Mouse (Mus musculus): ENCODE measurements around the gene Arhgap19.

The Arhgap19 gene

DNA sequence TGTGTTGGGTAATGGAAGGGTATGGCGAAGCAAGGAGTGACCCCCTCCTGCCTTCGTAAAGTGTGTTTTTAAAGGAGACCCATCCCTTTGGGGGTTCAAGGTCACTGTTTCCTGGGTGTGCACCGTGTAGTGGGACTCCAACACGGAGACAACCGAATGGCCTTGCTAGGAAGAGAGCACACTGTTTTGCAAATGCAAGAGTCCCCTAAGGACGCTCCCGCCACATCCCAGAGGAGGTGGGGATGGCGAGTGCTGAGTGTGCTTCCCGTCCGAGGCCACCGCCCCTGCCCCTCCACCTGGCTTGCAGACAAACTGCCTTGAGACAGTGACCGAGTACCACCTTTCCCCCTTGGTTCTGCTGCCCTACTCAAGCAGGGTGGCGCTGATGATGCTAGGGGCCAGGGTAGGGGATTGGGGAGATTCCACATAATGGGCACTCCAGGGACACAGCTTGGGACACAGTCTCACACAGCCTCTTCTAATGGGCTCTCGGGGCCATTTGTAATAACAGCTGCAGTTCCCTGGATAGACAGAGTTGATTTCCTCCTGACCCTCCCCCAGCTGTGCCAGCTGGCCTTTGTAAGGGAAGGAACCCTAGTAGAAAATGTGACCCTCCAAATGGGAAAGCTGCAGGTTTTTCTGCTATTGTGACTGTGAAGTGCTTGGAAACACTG is 30.0 kb upstream of the Arhgap19 start:
- no peak for ATAC-seq (ENCODE audit: low TSS enrichment)

DNA sequence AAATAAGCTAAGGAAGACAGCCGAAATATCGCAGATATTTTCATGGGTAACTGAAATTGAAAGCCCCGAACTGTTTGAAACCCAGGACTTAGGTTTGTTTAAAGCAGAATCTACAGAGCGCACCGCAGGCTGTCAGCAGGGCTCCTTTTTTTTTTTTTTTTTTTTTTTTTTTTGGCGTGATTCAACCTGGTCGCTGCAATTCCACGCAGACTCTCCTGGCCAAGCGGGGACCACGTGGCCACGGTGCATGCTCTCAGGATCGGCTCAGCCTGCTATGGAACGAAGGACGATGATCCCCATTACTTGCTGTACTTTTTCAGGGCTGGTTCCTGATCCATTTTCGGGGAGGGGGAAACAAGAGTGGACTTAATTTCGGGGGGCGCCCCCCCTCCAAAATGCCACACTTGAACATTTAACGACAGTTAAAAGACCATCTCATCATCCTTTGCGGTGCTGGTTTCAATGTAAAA is 29.3 kb upstream of the Arhgap19 start:
- peak; percentile 39 for ATAC-seq (ENCODE audit: low TSS enrichment)

DNA sequence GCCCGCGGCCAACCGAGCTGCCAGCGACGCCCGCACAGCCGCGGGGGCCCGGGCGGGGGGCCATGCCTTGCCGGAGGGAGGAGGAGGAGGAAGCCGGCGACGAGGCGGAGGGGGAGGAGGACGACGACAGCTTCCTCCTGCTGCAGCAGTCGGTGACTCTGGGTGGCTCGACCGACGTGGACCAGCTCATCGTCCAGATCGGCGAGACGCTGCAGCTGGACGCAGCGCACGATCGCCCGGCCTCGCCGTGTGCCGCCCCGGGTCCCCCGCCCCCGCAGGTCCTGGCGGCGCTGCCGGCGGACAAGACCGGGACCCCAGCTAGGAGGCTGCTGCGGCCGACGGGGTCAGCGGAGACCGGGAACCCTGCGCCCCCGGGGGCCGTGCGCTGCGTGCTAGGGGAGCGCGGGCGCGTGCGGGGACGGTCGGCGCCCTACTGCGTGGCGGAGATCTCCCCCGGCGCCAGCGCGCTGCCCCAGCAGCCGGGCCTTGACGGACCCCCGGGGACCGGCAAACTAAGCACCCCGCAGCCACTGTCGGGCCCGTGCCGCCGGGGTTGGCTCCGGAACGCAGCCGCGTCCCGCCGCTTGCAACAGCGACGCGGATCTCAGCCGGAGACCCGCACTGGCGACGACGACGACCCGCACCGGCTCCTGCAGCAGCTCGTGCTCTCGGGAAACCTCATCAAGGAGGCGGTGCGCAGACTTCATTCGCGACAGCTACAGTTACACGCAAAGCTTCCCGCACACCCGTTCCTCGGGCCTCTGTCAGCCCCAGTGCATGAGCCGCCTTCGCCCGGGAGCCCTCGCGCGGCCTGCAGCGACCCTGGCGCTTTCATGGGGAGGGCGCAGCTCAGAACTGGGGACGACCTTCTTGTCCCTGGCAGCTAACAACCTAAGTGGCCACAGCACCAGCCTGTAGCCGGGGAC is 28.5 kb upstream of the Arhgap19 start:
- ATAC-seq (ENCODE audit: low TSS enrichment) = peak; percentile 47

DNA sequence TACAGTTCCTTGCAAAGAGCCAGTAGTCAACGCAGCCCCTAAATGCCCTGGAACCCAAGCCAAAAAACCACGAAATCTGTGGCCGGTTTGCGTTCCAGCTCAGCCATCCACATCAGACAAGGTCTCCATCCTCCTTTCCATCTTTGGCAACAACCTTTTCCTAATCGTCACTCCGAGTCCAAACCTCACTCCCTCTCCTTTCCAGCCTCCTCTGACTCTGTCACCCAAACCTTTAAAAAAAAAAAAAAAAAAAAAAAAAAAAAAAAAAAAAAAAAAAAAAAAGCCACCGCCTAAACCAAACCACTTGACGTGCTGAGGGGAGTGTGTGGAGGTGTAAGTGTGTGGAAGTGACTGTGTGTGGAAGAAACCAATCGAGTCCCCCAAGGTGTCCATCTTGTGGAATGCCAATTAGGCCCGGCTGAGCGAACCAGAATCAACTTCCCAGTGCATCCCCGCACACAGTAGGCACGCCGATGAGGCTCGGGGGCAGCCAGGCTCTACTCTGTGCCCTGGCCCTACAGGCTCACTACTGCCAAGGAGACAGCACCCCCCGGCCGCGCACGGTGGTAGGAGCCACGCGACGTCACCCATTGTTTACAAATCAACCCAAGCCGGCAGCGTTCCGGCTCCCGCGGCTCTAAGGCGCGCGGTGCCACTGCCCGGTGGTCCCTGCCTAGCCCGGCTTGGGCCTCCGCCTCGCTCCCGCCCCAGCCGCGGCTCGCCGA is 27.7 kb upstream of the Arhgap19 start, which contains the start of gene Frat1:
Frat1 (plus strand) TSS at position 590 of the 725 bp plus-strand sequence.
- peak; percentile 87 for ATAC-seq (ENCODE audit: low TSS enrichment)

DNA sequence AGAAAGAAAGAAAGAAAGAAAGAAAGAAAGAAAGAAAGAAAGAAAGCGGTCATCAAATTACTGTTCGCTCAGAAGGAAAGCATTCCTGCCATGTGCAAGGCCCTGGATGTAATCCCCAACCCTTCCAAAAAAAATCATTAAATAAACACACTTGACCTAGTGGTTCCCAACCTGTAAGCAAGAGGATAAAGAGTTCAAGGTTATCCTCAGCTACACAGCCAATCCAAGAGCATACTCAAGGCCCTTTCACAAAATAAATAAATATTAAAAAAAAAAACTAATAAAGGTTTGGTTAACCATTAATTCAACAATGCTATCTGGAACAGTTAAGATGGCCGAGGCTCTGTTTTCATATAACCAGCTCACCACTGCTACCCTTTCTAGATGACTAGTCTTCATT is 27.1 kb upstream of the Arhgap19 start:
- no peak for ATAC-seq (ENCODE audit: low TSS enrichment)

DNA sequence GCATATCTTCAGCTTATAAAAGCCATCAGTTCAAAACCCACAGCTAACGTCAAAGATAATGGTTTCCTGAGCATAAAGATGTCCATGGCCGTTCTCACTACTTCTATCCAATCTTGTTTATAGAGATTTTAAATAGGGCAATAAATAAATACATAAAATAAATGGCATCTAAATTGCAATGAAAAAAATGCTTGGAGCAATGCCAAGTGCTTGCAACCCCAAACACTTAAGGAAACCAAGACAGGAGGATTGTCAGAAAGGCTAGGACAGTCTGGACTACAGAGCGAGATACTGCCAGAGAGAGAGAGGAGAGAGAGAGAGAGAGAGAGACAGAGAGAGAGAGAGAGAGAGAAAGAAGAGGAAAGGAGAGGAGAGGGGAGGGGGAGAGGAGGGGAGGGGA is 24.7 kb upstream of the Arhgap19 start:
- no peak for ATAC-seq (ENCODE audit: low TSS enrichment)

DNA sequence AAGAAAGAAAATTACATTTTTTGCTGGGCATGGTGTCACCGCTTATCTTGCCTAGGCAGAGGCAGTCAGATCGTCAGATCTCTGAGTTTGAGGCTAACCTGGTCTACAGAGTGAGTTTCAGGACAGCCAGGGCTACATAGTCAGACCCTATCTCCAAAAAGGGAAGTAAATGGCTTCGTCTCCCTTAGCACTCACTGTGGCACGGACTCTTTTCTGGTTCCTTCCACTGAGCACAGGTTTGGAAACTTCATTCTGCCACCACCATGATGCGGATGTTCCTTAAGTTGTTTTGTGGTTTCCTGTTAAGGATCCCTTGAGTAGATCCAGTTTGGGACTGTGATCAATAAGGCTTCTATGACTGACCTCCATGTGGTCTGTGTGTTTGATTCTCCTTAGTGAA is 23.1 kb upstream of the Arhgap19 start:
- ATAC-seq (ENCODE audit: low TSS enrichment) = no peak

DNA sequence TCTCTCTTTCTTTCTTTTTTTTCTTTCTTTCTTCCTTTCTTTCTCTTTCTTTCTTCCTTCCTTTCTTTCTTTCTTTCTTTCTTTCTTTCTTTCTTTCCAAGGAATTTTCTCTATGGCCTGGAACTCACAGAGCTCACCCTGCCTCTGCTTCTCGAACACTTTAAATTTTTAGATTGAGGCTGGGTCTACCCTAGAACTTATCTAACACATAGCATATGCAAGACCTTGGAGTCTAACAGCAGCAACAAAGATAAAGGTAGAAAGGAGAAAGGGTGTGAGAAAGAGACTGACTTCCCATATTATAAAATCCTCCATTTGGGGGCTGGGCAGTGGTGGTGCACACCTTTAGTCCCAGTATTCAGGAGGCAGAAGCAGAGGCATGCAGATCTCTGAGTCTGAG is 20.7 kb upstream of the Arhgap19 start:
- ATAC-seq (ENCODE audit: low TSS enrichment) = no peak

DNA sequence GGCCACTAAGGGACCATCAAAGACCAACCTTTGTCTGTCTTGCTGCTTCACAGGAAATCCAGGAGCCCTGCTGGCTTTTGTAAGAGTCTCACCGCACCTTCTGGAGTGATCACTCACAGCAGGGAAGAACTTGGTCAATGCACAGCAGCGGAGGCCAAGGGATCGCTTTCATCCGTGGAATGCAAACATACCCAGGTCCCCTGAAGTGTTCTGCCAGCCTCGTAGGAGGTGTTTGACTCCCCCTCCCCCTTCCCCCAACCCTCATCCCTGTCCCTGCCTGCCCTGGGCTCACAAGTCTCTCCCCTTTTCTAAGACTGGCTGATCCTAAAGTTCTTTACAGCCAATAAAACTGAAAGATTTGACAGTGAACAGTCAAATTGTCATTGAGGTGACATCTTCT is 19.6 kb upstream of the Arhgap19 start:
- ATAC-seq (ENCODE audit: low TSS enrichment) = no peak

DNA sequence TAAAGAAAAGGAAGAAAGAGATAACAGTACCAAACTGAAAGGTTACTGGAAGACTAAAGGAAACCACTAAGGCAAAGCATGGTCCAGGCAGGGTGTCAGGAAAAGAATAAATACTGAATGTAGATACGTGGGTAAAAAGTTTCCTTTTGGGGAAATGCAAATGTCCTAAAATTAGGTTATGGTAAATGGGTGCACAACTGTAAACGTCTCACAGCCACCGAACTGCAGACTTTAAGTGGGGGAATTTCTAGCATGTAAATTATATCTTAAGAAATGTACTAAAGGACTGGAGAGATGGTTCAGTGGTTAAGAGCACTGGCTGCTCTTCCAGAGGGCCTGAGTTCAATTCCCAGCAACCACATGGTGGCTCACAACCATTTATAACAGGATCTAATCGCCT is 16.9 kb upstream of the Arhgap19 start:
- ATAC-seq (ENCODE audit: low TSS enrichment) = no peak

DNA sequence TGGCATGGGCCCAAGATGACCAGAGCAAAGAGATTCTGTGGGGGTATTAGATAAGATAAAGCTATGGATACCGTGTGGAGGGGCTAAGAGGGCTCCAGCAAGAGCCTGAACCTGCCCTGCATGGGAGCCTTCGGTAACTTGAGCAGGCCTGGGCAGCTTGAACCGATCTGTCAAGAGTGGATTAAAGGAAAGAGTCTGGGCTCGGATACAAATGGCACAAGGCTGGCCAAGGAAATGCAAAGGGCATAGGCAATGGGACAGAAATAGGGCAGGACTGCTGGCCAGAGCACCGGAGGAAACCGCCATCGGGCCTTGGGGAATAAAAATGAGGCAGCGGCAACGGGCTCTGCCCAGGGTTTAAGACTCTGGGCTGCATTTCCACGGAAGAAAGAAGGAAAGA is 15.5 kb upstream of the Arhgap19 start:
- ATAC-seq (ENCODE audit: low TSS enrichment) = no peak

DNA sequence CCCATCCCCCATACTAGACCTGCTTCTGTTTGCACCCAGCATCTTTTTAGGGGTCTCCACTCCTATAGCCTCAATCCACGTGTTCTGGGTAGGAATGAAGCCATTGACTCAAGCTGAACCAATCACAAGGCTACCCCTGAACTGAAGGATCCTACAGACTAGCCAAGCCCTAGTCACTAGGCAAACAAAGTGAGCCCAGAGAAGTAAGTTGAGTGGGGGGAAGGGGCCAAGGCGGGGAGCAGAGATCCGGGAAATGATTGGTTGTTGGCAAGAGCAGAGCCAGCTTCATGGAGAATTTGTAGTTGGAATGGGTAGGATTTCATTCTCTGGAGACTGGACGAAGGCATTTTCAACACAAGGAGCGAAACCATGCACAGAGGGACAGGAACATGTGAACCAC is 15.1 kb upstream of the Arhgap19 start:
- no peak for ATAC-seq (ENCODE audit: low TSS enrichment)

DNA sequence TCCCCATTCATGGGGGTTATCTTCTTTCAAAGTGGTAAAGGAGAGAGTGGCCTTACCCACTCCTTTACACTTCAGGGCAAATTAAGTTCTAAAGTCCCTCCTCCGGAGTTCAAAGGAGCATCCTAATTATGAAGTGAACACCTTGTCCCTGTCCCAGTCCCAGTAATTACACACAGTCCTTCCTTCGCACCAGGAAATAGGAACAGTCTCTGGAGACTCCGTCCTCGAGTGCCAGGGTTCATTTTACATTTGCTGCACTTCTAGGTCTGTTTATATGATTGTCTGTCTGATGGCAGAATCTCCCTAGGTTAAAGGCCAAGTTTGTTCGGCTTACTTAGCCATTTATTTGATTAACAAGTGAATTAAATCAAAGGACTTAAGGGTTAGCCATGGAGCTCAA is 14.6 kb upstream of the Arhgap19 start:
- ATAC-seq (ENCODE audit: low TSS enrichment) = no peak

DNA sequence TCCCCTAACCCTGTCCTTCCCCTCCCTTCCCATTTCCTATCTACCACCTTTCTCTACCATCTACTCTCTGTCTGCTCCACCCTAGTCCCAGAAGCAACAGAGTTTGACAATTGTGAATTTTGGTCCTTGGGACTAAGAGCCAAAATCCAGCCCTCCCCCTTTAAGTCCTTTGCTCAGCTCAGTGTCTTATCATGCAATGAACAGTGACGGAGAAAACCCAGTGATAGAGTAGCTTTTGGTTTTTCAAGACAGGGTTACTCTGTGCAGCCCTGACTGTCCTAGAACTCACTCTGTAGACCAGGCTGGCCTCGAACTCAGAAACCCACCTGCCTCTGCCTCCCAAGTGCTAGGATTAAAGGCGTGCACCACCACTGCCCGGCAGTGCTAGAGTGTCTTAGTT is 11.5 kb upstream of the Arhgap19 start:
- ATAC-seq (ENCODE audit: low TSS enrichment) = no peak

DNA sequence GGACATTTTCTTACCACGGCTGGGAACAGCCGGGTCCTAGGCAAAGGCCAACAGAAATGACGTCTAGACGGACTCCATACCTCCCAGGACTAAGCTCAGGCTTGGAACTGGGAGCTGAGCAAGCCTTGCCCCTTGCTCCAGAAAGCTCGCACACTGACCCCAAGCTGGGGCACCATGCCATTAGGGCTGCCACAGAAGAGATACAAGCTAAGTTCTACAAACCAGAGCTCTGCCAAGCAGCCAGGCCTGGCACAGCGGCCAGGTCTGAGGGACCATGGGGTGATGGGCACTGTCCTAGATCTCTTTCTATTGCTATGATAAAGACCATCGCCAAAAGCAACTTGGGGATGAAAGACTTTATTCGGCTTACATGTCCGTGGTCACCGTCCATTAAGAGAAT is 10.7 kb upstream of the Arhgap19 start:
- ATAC-seq (ENCODE audit: low TSS enrichment) = no peak

DNA sequence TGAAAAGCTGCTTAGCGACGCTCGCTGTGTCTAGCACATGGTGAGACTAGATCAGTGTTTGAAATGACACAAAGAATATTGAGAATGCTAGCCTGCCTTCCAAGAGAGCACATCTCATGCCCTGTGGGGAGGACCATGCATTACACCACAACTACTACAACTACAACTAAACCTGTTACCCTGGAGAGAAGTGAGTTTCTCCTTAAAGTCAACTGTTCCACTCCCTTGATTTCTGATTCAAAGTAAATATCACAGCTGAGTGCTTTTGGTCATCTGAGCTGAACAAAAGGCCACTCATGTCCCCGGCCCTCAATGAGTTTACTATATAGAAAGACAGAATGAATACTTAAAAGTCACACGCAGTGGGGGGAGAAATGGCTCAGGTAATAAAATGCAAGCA is 8.2 kb upstream of the Arhgap19 start:
- ATAC-seq (ENCODE audit: low TSS enrichment) = no peak

DNA sequence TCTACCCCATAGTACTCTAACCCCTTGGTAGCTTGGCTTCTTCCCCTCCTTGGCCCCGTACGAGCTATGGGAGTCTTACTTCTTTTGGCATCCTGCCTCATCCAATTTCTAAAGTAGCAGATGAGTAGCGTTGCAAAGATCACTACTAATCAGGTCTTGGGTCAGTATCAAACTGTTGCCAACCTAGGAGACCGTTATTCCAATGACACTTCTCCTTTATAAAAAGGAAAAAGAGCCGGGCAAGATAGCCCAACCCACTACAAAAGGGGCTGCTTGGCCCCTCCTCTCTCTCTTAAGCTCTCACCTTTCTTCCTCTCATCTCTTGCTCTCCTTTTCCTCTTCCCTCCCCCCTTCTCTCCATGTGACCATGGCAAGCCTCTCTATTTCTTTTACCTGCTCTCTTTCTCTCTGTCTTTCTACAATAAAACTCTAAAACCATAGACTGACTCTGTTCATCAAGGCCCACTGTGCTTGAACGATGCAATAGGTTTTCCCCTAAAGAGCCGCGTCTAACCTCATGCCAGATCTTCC is 6.3 kb upstream of the Arhgap19 start:
- no peak for ATAC-seq (ENCODE audit: low TSS enrichment)

DNA sequence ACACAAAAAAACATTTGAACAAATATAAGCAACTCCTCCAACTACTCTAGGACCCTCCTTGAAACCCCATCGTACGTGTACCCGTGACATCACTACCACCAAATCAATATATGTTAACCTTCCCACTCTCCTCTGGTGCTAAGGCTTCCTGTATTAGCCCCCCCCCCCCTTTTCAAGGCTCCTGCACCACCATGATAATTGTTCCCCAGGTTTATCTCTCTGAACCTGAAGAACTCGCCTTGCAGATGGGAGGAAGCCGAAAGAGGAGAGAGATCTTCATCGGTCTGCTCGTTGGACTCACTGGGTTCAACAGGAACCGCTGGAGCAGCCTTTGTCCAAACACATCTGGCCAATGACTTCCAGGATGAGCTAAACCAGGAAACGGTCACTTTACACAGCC is 5.7 kb upstream of the Arhgap19 start:
- ATAC-seq (ENCODE audit: low TSS enrichment) = no peak

DNA sequence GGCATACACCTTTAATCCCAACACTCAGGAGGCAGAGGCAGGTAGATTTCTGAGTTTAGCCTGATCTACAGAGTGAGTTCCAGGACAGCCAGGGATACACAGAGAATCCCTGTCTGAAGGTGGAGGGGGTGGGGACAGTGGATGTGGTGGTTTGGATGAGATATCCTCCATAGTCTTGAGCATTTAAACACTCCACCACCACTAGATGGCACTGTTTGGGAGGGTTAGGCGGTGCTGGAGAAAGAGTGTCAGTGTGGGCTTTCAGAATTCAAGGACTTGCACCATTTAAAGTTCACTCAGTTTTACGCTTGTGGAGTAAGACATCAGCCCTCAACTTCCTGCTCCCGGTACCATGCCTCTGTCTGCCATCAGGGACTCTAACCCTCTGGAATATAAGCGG is 4.0 kb upstream of the Arhgap19 start:
- no peak for ATAC-seq (ENCODE audit: low TSS enrichment)

DNA sequence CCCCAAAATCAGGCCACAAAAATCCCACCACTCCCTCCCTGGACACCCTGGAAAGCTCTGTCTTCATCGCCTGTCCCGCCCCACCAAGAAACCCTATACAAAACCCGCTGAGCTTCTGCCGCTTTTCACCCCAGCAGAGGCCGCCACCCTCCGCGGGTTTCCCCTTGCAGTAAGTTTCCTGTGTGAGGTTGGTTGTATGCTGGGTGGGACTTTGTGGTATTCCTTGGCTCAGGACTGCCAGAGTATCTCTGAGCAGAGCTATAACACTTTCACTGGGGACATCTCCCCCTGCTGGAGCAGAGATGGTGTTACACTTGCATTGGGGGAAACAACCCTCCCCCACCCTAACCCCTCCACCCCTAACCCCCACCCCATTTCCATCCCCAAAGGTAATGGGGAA is 1.5 kb upstream of the Arhgap19 start:
- no peak for ATAC-seq (ENCODE audit: low TSS enrichment)

DNA sequence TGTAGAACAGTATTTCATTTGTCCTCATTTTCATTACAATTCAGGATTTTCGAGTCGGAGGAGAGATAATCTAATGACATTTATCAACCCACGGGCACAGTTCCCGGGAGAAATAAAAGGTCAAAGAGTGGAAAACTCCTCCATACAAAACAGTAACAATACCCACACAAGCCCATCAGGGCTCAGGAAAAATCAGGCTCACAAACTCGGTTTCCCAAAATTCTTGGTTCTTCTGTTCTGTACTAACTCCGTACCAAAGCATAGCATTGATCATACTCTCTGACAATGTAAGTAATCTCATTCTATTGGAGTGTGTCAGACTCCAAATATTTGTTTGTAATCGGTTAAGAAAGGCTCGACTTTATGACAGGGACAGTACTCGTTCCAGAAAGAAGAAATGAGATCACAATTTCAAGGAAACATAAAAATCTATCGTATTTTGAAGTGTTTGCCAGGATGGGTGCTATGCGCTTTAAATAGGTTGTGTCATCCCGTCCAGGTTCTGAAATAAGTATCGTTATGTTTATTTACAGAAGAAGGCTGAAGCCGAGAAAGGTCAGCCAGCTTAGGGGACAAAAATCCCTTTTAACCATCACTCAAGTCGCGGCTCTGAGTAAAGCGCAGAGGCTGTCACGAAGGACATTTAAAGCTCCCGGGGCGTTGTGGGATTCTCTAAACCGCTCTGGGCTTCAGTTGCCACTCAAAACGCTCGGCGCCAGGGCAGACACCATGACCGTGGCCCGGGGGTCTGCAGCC is 683 bp downstream of the Arhgap19 start:
- no peak; the same call in 1 of the 2 replicates for ATAC-seq (ENCODE audit: low TSS enrichment)
